Mouse (Mus musculus) liver, postnatal 0 days (tissue): ENCODE results near the gene Smim20. TPM values are rescaled to one million over a fixed set of nuclear protein-coding genes. Genes with fewer than 3 reads are reported as not detected.

Experiments
- ATAC-seq: fragments of 200-750 bp; cut with Nextera tagmentation; 2 replicates; pipeline ENCODE4 v1.8.0; 2017; ENCODE audit warnings: mild to moderate bottlenecking, moderate library complexity
- DNase-seq: peaks from one replicate; pipeline ENCODE4 v3.0.0-alpha.2; 2016
- H3K27ac ChIP-seq: fragments of 300-500 bp; sonication (generic); 2 replicates; pipeline ENCODE4 v1.5.1; 2014; ENCODE audit warnings: antibody characterized with exemption, moderate library complexity, mild to moderate bottlenecking, low read depth
- H3K27me3 ChIP-seq: fragments of 300-500 bp; sonication (generic); 2 replicates; pipeline ENCODE4 v1.6.1; 2014; ENCODE audit warnings: low read length, control low read depth, mixed read lengths; ENCODE audit not compliant: insufficient read depth
- H3K36me3 ChIP-seq: fragments of 300-500 bp; sonication (generic); replicated peaks from 2 replicates; pipeline ENCODE4 v1.6.1; 2014; ENCODE audit warnings: mild to moderate bottlenecking, control low read depth, low read length, moderate library complexity, mixed read lengths; ENCODE audit not compliant: insufficient read depth
- H3K4me1 ChIP-seq: fragments of 300-500 bp; sonication (generic); 2 replicates; pipeline ENCODE4 v1.6.1; 2014; ENCODE audit warnings: antibody characterized with exemption, mild to moderate bottlenecking, control low read depth; ENCODE audit not compliant: insufficient read depth
- H3K4me2 ChIP-seq: fragments of 300-500 bp; sonication (generic); 2 replicates; pipeline ENCODE4 v1.6.1; 2014; ENCODE audit warnings: low read depth, mild to moderate bottlenecking, low read length, moderate library complexity, mixed read lengths
- H3K4me3 ChIP-seq: fragments of 300-500 bp; sonication (generic); 2 replicates; pipeline ENCODE4 v1.5.1; 2014; ENCODE audit warnings: low read depth, low read length
- H3K9ac ChIP-seq: fragments of 300-500 bp; sonication (generic); replicated peaks from 2 replicates; pipeline ENCODE4 v1.6.1; 2014; ENCODE audit warnings: mild to moderate bottlenecking, moderate library complexity
- H3K9me3 ChIP-seq: fragments of 300-500 bp; sonication (generic); 2 replicates; pipeline ENCODE4 v1.6.1; 2016; ENCODE audit warnings: mild to moderate bottlenecking, control low read depth, low read length, mixed read lengths
- CTCF ChIP-seq: sonication (generic); IDR thresholded peaks from 2 replicates; pipeline ENCODE4 v1.5.1; 2016; ENCODE audit warnings: antibody characterized with exemption, low read depth
- EP300 ChIP-seq: IDR thresholded peaks from 2 replicates; pipeline ENCODE4 v1.6.1; 2016; ENCODE audit warnings: antibody characterized with exemption, low read depth, mild to moderate bottlenecking
- WGBS: fragments of 180-500 bp; shearing (Covaris S2); extraction: QIAGEN DNeasy Blood & Tissue Kit; methylation state at CpG from one replicate; pipeline ENCODE4 v1.1.7; 2014; ENCODE audit not compliant: insufficient replicate concordance; 5-methylcytosine and 5-hydroxymethylcytosine counted together
- polyA plus RNA-seq: library from polyadenylated mRNA; unstranded; fragments of >200 nt; fragmentation: Nextera tagmentation; extraction: Ambion mirVana; gene quantifications from 2 replicates; pipeline ENCODE4 v1.2.1, GENCODE M21; 2015

Smim20 gene
- polyA plus RNA-seq, 1 experiment from 2014 or later = 65.1 TPM

GRCm38 (mm10) chr5:53276470-53277022, 9.7 kb downstream of the Smim20 start:
- Histone ChIP-seq H3K27me3 (no peaks in the 10 kb centered on the region), H3K4me2 (no peak overlapping the region), H3K36me3 (peaks cover 24% of the 10 kb centered on the region), H3K4me3 (no peak overlapping the region), H3K9ac (no peak overlapping the region), H3K9me3 (no peaks in the 10 kb centered on the region), H3K27ac (no peak overlapping the region), H3K4me1 (peaks cover under 1% of the 10 kb centered on the region; the same call in 1 of the 2 replicates)
- no peak for ATAC-seq
- no peak for TF ChIP-seq CTCF
- TF ChIP-seq EP300 = no peak
- no peak for DNase-seq
- WGBS = 76% methylated on average over 5 of the region's 5 CpGs

GRCm38 (mm10) chr5:53277716-53278263, 10.9 kb downstream of the Smim20 start:
- 74% methylated on average over 4 of the region's 4 CpGs for WGBS
- H3K4me1 ChIP-seq = no peaks in the 10 kb centered on the region
- H3K36me3 ChIP-seq = peaks cover 24% of the 10 kb centered on the region
- H3K4me3 ChIP-seq = no peak overlapping the region
- no peak for TF ChIP-seq EP300
- TF ChIP-seq CTCF = no peak
- DNase-seq = no peak
- ATAC-seq = no peak
- H3K4me2 ChIP-seq = no peak overlapping the region
- no peaks in the 10 kb centered on the region for H3K9me3 ChIP-seq
- H3K9ac ChIP-seq = no peak overlapping the region
- no peaks in the 10 kb centered on the region for H3K27me3 ChIP-seq
- H3K27ac ChIP-seq = no peak overlapping the region

- Histone ChIP-seq H3K4me3 (no peak overlapping the region), H3K36me3 (peaks cover 24% of the 10 kb centered on the region), H3K27me3 (no peaks in the 10 kb centered on the region), H3K4me2 (no peak overlapping the region), H3K27ac (no peak overlapping the region), H3K4me1 (no peaks in the 10 kb centered on the region), H3K9ac (no peak overlapping the region), H3K9me3 (no peaks in the 10 kb centered on the region)
- DNase-seq (no peak), ATAC-seq (no peak)
- 81% methylated on average over 12 of the region's 12 CpGs for WGBS
- TF ChIP-seq EP300 (no peak), CTCF (no peak)
Measured at GRCm38 (mm10) chr5:53279216-53279813, 12.4 kb downstream of the Smim20 start.

GRCm38 (mm10) chr5:53282487-53282886, 15.6 kb downstream of the Smim20 start:
- H3K9me3 ChIP-seq = no peaks in the 10 kb centered on the region
- H3K4me2 ChIP-seq = no peak overlapping the region
- peaks cover 18% of the 10 kb centered on the region for H3K36me3 ChIP-seq
- DNase-seq = no peak
- TF ChIP-seq CTCF = no peak
- TF ChIP-seq EP300 = no peak
- H3K9ac ChIP-seq = no peak overlapping the region
- no peaks in the 10 kb centered on the region for H3K4me1 ChIP-seq
- no peak overlapping the region for H3K4me3 ChIP-seq
- ATAC-seq = no peak
- H3K27me3 ChIP-seq = no peaks in the 10 kb centered on the region
- H3K27ac ChIP-seq = no peak overlapping the region
- 72% methylated on average over 4 of the region's 4 CpGs for WGBS

GRCm38 (mm10) chr5:53286406-53286805, 19.5 kb downstream of the Smim20 start:
- Histone ChIP-seq H3K4me2 (no peak overlapping the region), H3K36me3 (no peaks in the 10 kb centered on the region), H3K9me3 (no peaks in the 10 kb centered on the region), H3K4me3 (no peak overlapping the region), H3K9ac (no peak overlapping the region), H3K27me3 (no peaks in the 10 kb centered on the region), H3K27ac (no peak overlapping the region), H3K4me1 (no peaks in the 10 kb centered on the region)
- no peak for TF ChIP-seq EP300
- TF ChIP-seq CTCF = no peak
- ATAC-seq (no peak), DNase-seq (no peak)
- 85% methylated on average over 2 of the region's 2 CpGs for WGBS

- TF ChIP-seq EP300 (no peak), CTCF (no peak)
- WGBS = 22% methylated on average over 9 of the region's 9 CpGs
Measured at GRCm38 (mm10) chr5:53289438-53289837, 22.6 kb downstream of the Smim20 start.

More at GRCm38 (mm10) chr5:53289438-53289837, 22.6 kb downstream of the Smim20 start:
- Histone ChIP-seq H3K4me2 (no peak overlapping the region), H3K4me1 (no peaks in the 10 kb centered on the region), H3K27me3 (no peaks in the 10 kb centered on the region), H3K9ac (no peak overlapping the region), H3K9me3 (no peaks in the 10 kb centered on the region), H3K4me3 (no peak overlapping the region), H3K27ac (no peak overlapping the region), H3K36me3 (no peaks in the 10 kb centered on the region)
- ATAC-seq (no peak), DNase-seq (no peak)
